ENCODE assay signal across 22 mouse cellular contexts in genomic region chr2:166388050-166388449, GRCm38 (mm10).
DNase-seq lines count a peak whose midpoint lies in the region; ATAC-seq lines count a peak whose summit lies in the region.
"Had no signal": no experiment of that assay in that cellular context is flagged by ENCODE, and none has a peak within 500 bp of the region (broad histone marks: within the 10 kb centered on the region; RNA-seq: fewer than 3 reads in every experiment).

No protein-coding gene starts in this region.

- no peak overlapping the region for H3K4me3 ChIP-seq in embryonic facial prominence, embryonic 11.5 days (ENCODE audit: low read depth, low read length)
- H3K4me3 ChIP-seq in midbrain, embryonic 15.5 days: no peak overlapping the region
- H3K4me3 ChIP-seq: embryonic facial prominence, embryonic 15.5 days; heart, embryonic 10.5 days; hindbrain, embryonic 15.5 days; left cerebral cortex, adult 2 months; limb, embryonic 12.5 days; liver, embryonic 12.5 days had no signal

- H3K36me3 ChIP-seq in embryonic facial prominence, embryonic 11.5 days (replicated peaks; ENCODE audit: control insufficient read depth, insufficient read depth, low read depth, low read length): no peaks in the 10 kb centered on the region
- no peaks in the 10 kb centered on the region for H3K36me3 ChIP-seq in midbrain, embryonic 15.5 days (replicated peaks)
- H3K36me3 ChIP-seq: embryonic facial prominence, embryonic 15.5 days; heart, embryonic 10.5 days; hindbrain, embryonic 15.5 days; limb, embryonic 12.5 days; liver, embryonic 12.5 days had no signal

- no peak overlapping the region; the same call in 1 of the 2 replicates for H3K27ac ChIP-seq in embryonic facial prominence, embryonic 11.5 days (replicated peaks; ENCODE audit: low read depth, low read length)
- peak overlapping the region; percentile 22; the same call in 1 of the 2 replicates for H3K27ac ChIP-seq in midbrain, embryonic 15.5 days
- H3K27ac ChIP-seq: embryonic facial prominence, embryonic 15.5 days; heart, embryonic 10.5 days; hindbrain, embryonic 15.5 days; left cerebral cortex, adult 2 months; limb, embryonic 12.5 days; liver, embryonic 12.5 days had no signal

- no peaks in the 10 kb centered on the region for H3K27me3 ChIP-seq in embryonic facial prominence, embryonic 11.5 days (ENCODE audit: control insufficient read depth, insufficient read depth, low read length)
- H3K27me3 ChIP-seq in midbrain, embryonic 15.5 days (replicated peaks): no peaks in the 10 kb centered on the region
- H3K27me3 ChIP-seq: embryonic facial prominence, embryonic 15.5 days; hindbrain, embryonic 15.5 days; limb, embryonic 12.5 days; liver, embryonic 12.5 days had no signal

- 50% methylated on average over 6 of the region's 6 CpGs for WGBS in embryonic facial prominence, embryonic 11.5 days
- 19% methylated on average over 6 of the region's 6 CpGs for WGBS in midbrain, embryonic 15.5 days

- ATAC-seq in embryonic facial prominence, embryonic 11.5 days (replicated peaks; ENCODE audit: insufficient number of reproducible peaks, low FRiP score, low TSS enrichment, low read depth): no peak
- ATAC-seq in midbrain, embryonic 15.5 days (replicated peaks): no peak; the same call in 1 of the 2 replicates
- ATAC-seq: intestine, embryonic 16.5 days; liver, embryonic 12.5 days had no signal

- H3K9me3 ChIP-seq in embryonic facial prominence, embryonic 11.5 days (replicated peaks; ENCODE audit: control insufficient read depth, low read length): no peaks in the 10 kb centered on the region
- H3K9me3 ChIP-seq in midbrain, embryonic 15.5 days: no peaks in the 10 kb centered on the region
- H3K9me3 ChIP-seq: embryonic facial prominence, embryonic 15.5 days; heart, embryonic 10.5 days; hindbrain, embryonic 15.5 days; limb, embryonic 12.5 days; liver, embryonic 12.5 days had no signal

- H3K9ac ChIP-seq in embryonic facial prominence, embryonic 11.5 days (replicated peaks; ENCODE audit: low read length): no peak overlapping the region
- no peak overlapping the region for H3K9ac ChIP-seq in midbrain, embryonic 15.5 days
- H3K9ac ChIP-seq: embryonic facial prominence, embryonic 15.5 days; hindbrain, embryonic 15.5 days; limb, embryonic 12.5 days; liver, embryonic 12.5 days had no signal

- DNase-seq in embryo, embryonic 10 days (ENCODE audit: low spot score): peak; percentile 64
- DNase-seq in embryo, embryonic 9.5 days (ENCODE audit: extremely low spot score): no peak
- DNase-seq in MN1 (ENCODE audit: low spot score): peak; percentile 46
- peak; percentile 33 for DNase-seq in embryonic facial prominence, embryonic 11.5 days (ENCODE audit: low spot score)
- DNase-seq in spleen, postnatal 14 days (ENCODE audit: low spot score in 2 of 2): no peak
- DNase-seq in urinary bladder, postnatal 4 days (ENCODE audit: low spot score in 2 of 2): no peak
- DNase-seq in layer of hippocampus, adult 9-11 months: no peak
- DNase-seq: adrenal gland, postnatal 25 days; cerebellum, adult 2 months; heart, postnatal 14 days; kidney, postnatal 36 days; lung, adult 2 months; lung, postnatal 36 days; thymus, postnatal 14 days had no signal

- H3K4me1 ChIP-seq in embryonic facial prominence, embryonic 11.5 days (ENCODE audit: control insufficient read depth, insufficient read depth, low read length): peaks cover 3% of the 10 kb centered on the region; the same call in 1 of the 2 replicates
- peaks cover 30% of the 10 kb centered on the region for H3K4me1 ChIP-seq in midbrain, embryonic 15.5 days
- H3K4me1 ChIP-seq: liver, embryonic 12.5 days had no signal

- no peak overlapping the region for H3K4me2 ChIP-seq in embryonic facial prominence, embryonic 11.5 days (ENCODE audit: low read depth, low read length)
- no peak overlapping the region for H3K4me2 ChIP-seq in midbrain, embryonic 15.5 days
- H3K4me2 ChIP-seq: embryonic facial prominence, embryonic 15.5 days; hindbrain, embryonic 15.5 days; limb, embryonic 12.5 days; liver, embryonic 12.5 days had no signal

Comparison
In these comparisons a context has a peak if more than half of its experiments do, and no peak if none do; other contexts are left out.
1. DNase-seq: peak in embryo, embryonic 10 days (single experiment), MN1 (single experiment) and embryonic facial prominence, embryonic 11.5 days (single experiment); none in embryo, embryonic 9.5 days (single experiment), spleen, postnatal 14 days (0 of 2), urinary bladder, postnatal 4 days (0 of 2) and layer of hippocampus, adult 9-11 months (single experiment).